Mouse (Mus musculus): ENCODE data around the gene Lmo3.

The Lmo3 gene

DNA sequence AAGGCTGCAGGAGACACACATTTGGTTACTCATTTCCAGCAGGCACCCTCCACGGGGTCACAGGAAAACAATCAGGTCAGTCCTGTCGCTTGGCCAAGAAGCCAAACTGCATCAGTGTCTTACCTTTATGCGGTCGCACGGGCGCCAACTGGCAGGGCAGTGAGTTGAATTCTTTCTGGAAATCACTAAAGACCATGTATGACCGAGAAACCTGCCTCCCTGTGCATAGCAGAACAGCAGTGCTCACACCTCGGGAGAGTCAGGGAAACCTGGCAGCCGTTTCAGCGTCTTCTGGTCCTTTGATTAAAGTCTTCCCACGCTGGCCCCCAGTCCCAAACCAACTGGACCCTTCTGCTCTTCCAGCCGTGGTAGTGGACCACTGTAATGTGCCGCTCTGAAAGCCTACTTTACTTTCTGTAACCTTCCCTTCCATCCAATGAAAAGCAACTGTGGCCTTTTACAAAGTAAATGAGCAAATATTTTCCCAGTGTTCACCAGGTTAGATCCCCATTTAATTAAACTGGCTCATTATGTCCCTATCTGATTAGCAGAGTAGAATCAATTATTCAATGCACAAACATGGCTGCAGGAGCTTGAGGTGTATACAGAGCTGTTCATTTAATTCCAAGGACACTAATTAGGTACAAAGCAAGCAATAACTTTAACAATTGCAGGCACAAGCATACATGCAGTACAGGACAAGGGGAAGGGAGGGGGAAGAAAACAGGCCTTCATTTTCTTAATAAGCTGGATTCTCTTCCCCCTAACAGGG, at the start of gene Lmo3:
Lmo3 (minus strand) TSS at position 235 of the 772 bp plus-strand sequence.
- DNase-seq (ENCODE audit: low spot score) = no peak

GRCm38 (mm10) chr6:138620786-138621185, 39.0 kb upstream of the Lmo3 start:
- no peak for DNase-seq (ENCODE audit: low spot score)

GRCm38 (mm10) chr6:138618396-138618795, 36.6 kb upstream of the Lmo3 start:
- no peak for DNase-seq (ENCODE audit: low spot score)

GRCm38 (mm10) chr6:138597016-138597415, 15.2 kb upstream of the Lmo3 start:
- no peak for DNase-seq (ENCODE audit: low spot score)

DNA sequence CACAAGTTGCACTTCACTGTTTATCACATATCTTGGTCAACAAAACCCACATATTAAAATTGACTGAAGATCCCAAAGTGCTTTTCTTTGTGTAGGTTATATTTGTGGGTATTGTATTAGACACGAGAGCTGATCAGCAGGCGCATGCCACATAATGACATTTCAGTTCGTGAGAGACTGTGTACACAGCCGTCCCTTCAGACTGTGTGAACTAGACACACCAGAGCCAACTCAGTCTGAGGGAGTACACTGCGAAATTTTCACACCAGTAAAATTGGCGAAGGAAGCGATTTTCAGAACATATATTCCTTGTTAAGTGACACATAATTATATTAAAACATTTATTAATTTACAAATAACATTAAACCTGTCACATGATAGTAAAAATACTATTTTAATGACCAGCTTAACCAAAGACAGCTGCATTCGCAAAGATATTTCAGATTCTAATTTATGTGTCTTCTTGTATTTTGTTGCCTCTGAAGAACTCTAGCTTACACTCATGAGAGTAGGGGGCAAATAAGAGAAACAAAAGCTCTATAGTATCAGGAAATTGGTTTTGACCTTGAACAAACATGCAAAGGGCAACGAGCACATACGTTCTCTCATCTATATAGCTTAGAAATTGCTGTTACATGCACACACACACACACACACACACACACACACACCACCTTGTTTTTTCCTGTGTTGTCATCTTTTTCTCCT, 14.4 kb upstream of the Lmo3 start:
- DNase-seq (ENCODE audit: low spot score) = no peak

DNA sequence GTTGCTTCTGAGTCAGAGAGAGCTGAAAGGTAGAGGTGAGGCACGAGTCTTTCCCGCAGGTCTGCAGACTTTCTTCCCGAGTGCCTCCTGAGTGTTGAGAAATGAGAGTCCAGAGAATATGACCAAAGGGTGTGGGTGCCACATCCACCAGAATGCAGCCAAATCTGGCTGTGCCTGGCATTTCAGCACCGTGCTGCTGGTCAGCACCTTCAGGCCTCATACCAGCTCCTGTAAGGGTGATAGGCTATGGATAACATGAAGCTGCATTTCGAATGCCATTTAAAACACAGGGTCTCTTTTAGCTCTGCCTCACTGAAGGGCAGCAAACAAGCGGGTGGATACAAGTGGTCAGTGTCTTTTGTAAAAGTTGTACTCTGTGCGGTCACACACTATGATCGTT, 1.5 kb upstream of the Lmo3 start:
- no peak for DNase-seq (ENCODE audit: low spot score)

GRCm38 (mm10) chr6:138582506-138583000, 785 bp upstream of the Lmo3 start:
- no peak for DNase-seq (ENCODE audit: low spot score)

DNA sequence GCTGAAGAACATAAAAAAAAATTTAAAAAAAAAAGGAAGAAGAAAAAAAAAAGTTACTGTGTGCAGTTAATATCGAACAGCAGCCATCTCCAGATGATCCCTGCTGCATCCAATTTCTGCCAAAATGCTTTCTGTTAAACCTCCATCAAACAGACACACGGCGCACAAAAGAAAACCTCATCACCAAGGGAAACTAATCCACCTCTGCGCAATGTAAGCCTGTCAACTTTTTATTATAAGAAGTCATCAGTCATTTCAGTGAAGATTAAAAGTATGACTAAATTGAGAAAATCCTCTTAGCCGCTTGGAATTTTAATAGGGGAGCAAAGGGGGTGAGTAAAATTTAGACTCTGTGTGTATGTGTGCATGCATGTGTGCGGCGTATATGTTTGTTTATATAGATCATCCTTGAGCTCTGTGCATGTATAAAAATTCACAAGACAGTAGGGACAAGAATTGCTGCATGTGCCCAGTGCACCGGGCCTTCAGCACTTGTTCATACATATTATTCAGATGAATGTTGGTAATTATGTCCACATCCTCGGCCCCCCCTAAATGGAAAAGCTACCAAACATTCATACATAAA, 1.2 kb downstream of the Lmo3 start:
- no peak for DNase-seq (ENCODE audit: low spot score)

DNA sequence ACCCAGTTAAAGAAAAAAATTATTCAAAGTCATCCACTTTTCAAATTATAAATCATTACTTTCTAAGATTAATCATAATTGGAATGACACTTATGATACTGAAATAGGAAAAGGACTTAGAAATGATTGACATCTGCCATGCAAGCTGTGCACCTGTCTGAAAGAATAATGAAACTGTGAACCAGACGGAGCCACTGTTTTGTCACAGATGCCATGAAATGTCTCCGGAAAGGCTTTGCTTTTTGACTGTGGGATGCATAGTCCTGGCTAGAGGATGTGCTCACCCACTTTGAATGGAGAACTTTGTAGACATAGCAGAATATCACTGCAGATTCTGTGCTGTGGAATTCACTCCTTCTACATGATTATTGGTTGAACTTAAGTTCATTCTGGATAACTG, 18.4 kb downstream of the Lmo3 start:
- DNase-seq (ENCODE audit: low spot score) = no peak

DNA sequence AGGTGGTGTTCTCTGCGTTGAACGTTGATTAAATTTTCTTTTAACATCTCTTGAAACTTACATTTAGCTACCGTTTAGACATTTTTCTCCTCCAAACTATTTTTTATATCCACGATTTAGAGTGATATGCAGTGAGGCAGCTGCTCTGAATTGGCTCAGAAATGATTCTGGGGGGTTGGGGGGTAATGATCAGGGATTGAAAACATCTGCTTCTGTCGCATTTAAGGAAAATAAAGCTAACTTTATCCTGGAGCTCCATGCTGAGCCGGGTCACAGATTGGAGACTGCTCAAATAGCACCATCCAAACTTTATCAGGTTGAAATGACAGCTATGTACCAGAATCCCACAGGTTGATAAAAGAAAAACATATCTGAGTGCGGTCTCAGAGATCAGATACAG, 29.6 kb downstream of the Lmo3 start:
- no peak for DNase-seq (ENCODE audit: low spot score)

DNA sequence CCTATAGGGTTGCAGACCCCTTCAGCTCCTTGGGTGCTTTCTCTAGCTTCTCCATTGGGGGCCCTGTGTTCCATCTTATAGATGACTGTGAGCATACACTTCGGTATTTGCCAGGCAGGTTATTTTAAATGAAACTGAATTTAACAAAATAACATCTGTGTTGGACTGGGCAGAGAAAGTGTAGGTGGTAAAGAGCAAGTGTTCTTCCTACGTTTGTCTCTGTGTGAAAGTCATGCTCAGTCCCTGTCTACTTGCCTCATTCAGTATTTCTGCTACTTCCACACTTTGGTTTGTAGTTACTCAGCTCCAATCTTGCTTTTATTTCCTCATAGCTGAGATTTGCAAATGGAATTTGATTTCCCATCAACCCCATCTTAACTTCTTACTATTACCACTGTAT, 46.9 kb downstream of the Lmo3 start:
- peak; percentile 14 for DNase-seq (ENCODE audit: low spot score)

- DNase-seq (ENCODE audit: low spot score) = no peak
These were observed 75.1 kb downstream of the Lmo3 start for GRCm38 (mm10) chr6:138506642-138507041.

GRCm38 (mm10) chr6:138503946-138504345, 77.8 kb downstream of the Lmo3 start:
- no peak for DNase-seq (ENCODE audit: low spot score)

GRCm38 (mm10) chr6:138482834-138483233, 98.9 kb downstream of the Lmo3 start:
- no peak for DNase-seq (ENCODE audit: low spot score)

DNA sequence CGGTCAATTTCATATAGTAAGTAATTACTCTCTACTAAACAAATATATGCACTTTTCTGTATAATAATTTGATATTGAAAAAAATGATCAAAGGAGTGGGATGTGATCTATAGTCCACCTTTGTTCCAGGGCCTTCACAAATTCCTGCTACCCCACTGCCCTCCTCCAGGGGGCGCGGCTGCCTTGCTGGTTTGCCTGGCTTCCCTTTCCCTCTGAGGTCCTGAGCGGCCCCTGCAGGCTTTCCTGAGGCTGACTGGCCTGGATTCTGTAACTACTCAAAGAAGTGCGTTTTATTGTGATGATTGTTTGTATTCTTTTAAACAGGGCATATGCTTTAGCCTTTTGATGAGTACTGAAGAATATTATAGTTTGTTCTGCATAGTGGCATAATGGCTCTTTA, 104.2 kb downstream of the Lmo3 start:
- peak; percentile 41 for DNase-seq (ENCODE audit: low spot score)

GRCm38 (mm10) chr6:138469204-138469603, 112.6 kb downstream of the Lmo3 start:
- no peak for DNase-seq (ENCODE audit: low spot score)

GRCm38 (mm10) chr6:138444515-138445048, 137.2 kb downstream of the Lmo3 start:
- DNase-seq (ENCODE audit: low spot score) = no peak

DNA sequence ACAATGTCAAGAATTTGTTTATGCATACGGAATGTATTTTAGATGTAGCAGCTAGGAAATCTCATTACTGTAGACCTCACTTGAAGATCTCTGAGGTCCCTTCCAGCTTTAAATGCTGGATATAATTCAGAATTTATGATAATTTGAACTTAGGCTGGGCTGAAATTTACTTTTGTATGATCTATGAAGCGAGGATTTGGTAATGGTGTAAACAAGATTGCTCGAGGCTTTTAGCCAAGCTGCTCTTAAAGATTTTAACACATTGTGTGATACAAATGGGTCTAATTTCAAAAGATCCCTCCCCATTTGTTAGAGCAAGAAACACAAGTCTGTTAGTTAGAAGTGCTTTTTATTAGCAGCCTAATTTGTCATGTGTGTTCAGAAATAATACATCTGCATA, 144.4 kb downstream of the Lmo3 start:
- DNase-seq (ENCODE audit: low spot score) = no peak

- no peak for DNase-seq (ENCODE audit: low spot score)
These were observed 145.0 kb downstream of the Lmo3 start for GRCm38 (mm10) chr6:138436813-138437212.

DNA sequence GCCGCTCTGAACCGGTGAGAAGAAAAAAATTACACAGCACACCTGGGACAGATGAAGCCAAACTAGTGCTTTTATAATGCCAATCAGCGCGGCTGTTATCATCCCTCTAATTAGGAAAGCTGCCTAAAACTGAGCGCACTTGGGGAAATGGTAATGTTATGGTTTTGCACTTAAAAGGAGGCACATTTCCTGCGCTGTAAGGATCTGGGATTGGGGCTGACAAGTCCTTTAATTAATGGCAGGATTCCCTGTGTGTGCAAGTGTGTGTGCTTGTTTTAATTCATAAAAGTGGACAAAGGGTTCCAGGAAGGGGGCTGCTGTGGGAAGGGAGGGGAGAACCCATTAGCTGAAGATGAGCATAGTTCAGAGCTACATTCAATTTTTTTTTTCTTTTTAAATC, 154.4 kb downstream of the Lmo3 start:
- no peak for DNase-seq (ENCODE audit: low spot score)

DNA sequence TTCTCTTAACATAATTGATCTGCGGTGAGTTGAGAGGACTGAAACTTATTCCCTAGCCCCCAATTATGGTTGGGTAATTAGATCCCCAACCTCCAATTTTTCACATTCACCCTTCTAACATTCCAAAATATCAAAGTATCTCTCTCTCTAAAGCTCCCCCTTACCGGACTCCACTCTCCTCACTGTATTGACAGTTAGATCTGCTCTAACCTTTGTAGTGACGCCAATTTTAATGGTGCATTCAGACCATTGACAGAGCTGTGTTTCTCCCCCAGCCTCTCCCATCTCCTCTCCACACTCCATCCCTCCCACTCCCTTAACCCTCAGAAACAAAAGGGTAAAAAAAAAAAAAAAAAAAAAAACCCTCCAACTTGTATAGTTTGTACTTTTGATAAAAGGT, 154.9 kb downstream of the Lmo3 start:
- DNase-seq (ENCODE audit: low spot score) = no peak

- no peak for DNase-seq (ENCODE audit: low spot score)
These were observed 157.1 kb downstream of the Lmo3 start for GRCm38 (mm10) chr6:138424514-138425225.

Measured in left cerebral cortex, adult 11 months (tissue).